Mouse (Mus musculus) lung, embryonic 15.5 days (tissue): ENCODE data around the gene Ghr. TPM values are rescaled to one million over a fixed set of nuclear protein-coding genes. Genes with fewer than 3 reads are reported as not detected.
A peak's percentile ranks its signal among the peaks of the same experiment; 100 is the strongest.

Experiments used
- ATAC-seq: fragments of 200-750 bp; cut with Nextera tagmentation; 2 replicates; pipeline ENCODE4 v1.8.0; 2017; ENCODE audit warnings: moderate number of reproducible peaks, borderline replicate concordance; ENCODE audit not compliant: low FRiP score, low TSS enrichment; ENCODE audit errors: extremely low read depth
- H3K27ac ChIP-seq: fragments of 300-500 bp; sonication (generic); 2 replicates; pipeline ENCODE4 v1.5.1; 2015; ENCODE audit warnings: moderate library complexity, mild to moderate bottlenecking, inconsistent platforms
- H3K27me3 ChIP-seq: fragments of 300-500 bp; sonication (generic); 2 replicates; pipeline ENCODE4 v1.6.1; 2015; ENCODE audit warnings: inconsistent platforms
- H3K36me3 ChIP-seq: fragments of 300-500 bp; sonication (generic); 2 replicates; pipeline ENCODE4 v1.6.1; 2015; ENCODE audit warnings: inconsistent platforms
- H3K4me1 ChIP-seq: fragments of 300-500 bp; sonication (generic); 2 replicates; pipeline ENCODE4 v1.6.1; 2015; ENCODE audit warnings: inconsistent platforms
- H3K4me2 ChIP-seq: fragments of 300-500 bp; sonication (generic); 2 replicates; pipeline ENCODE4 v1.6.1; 2015; ENCODE audit warnings: inconsistent platforms, mild to moderate bottlenecking, moderate library complexity
- H3K4me3 ChIP-seq: fragments of 300-500 bp; sonication (generic); 2 replicates; pipeline ENCODE4 v1.5.1; 2015; ENCODE audit warnings: mild to moderate bottlenecking, inconsistent platforms
- H3K9ac ChIP-seq: fragments of 300-500 bp; sonication (generic); 2 replicates; pipeline ENCODE4 v1.6.1; 2015; ENCODE audit warnings: inconsistent platforms
- H3K9me3 ChIP-seq: fragments of 300-500 bp; sonication (generic); 2 replicates; pipeline ENCODE4 v1.6.1; 2016; ENCODE audit warnings: inconsistent platforms
- WGBS: fragments of 180-500 bp; shearing (Covaris S2); methylation state at CpG from one replicate; pipeline ENCODE4 v1.1.7; 2015; 5-methylcytosine and 5-hydroxymethylcytosine counted together
- polyA plus RNA-seq: library from polyadenylated mRNA; unstranded; fragments of >200 nt; fragmentation: Nextera tagmentation; extraction: Ambion mirVana; gene quantifications from 2 replicates; pipeline ENCODE4 v1.2.1, GENCODE M21; 2015

Gene Ghr
- polyA plus RNA-seq, 1 experiment from 2014 or later, result 100 TPM

DNA sequence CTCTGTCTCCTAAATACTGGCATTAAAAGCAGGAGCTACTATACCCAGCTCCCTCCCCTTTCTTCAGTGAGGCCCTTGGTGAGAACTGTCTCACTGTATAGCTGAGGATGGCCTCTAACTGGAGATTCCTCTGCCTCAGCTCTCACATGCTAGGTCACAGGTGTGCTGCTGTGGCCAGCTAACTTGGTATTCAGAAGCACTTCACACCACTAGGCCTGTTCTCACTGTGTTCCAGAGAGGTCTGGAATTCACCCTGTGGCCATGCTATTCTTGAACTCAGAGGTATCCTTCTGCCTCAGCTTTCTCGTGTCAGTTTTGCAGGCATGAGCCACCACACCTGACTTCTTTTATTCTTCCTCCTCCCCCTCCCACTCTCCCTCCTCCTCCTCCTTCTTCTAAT is 310.1 kb downstream of the Ghr start:
- 69% methylated on average over 1 of the region's 1 CpGs for WGBS

DNA sequence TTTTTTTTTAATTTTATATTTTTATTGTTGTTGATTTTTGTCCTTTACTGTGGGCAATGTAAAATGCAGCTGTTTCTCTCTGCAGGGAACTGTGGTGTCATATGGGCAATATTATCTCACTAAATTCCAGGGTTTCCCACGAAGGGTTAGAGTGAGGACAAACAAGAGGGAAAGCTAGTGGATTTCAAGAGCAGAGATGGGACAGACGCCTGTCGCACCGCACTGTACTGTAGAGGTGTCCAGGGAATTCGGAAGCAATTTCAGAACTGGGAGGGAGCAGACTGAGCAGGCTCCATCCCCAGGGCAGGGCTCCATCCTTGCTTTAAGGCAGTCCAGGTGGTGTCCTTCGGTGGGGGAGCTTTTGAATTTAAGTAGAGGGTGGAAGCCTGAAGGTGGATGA is 312.1 kb downstream of the Ghr start:
- H3K9me3 ChIP-seq, result no peaks in the 10 kb centered on the region
- H3K4me2 ChIP-seq, result peak overlapping the region; percentile 54
- H3K27me3 ChIP-seq, result no peaks in the 10 kb centered on the region
- 0 out of 2 replicates have a peak, but pooled peaks have one; percentile 33 for ATAC-seq
- H3K9ac ChIP-seq, result no peak overlapping the region
- peaks cover 12% of the 10 kb centered on the region for H3K4me1 ChIP-seq
- 35% methylated on average over 6 of the region's 6 CpGs for WGBS
- H3K4me3 ChIP-seq, result peak overlapping the region; percentile 40
- H3K27ac ChIP-seq, result 0 out of 2 replicates have a peak overlapping the region, but pooled peaks have one; percentile 36
- H3K36me3 ChIP-seq, result peaks cover 6% of the 10 kb centered on the region; the same call in 1 of the 2 replicates

More for the DNA sequence above, 310.1 kb downstream of the Ghr start:
- Histone ChIP-seq H3K36me3 (peaks cover 11% of the 10 kb centered on the region), H3K27ac (no peak overlapping the region), H3K4me2 (no peak overlapping the region), H3K27me3 (no peaks in the 10 kb centered on the region), H3K9ac (no peak overlapping the region), H3K4me1 (peaks cover 12% of the 10 kb centered on the region), H3K4me3 (no peak overlapping the region), H3K9me3 (no peaks in the 10 kb centered on the region)
- ATAC-seq, result no peak

DNA sequence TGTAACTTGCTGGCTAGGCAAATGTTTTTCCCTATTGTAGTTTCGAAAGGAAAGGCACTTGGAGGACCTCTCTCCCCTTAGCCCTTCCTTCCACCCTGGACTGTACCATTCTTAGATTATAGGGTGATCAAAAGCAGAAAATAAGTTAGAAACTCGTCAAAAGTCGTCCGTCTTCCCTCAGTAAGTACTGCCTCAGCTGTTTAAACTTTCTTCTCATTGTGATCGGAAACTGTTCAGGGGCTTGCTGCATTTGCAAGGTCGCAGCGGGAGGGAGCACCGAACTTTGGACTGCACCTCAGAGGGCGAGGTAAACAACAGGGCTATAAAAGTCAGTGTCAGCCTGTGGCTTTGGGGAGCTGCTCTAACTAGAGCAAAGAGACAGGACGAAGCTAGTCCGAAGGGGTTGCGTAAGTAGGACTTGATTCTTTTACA is 312.6 kb downstream of the Ghr start:
- Histone ChIP-seq H3K4me1 (peaks cover 12% of the 10 kb centered on the region), H3K4me3 (peak overlapping the region; percentile 40), H3K27ac (peak overlapping the region; percentile 87), H3K4me2 (peak overlapping the region; percentile 54), H3K27me3 (no peaks in the 10 kb centered on the region), H3K9me3 (no peaks in the 10 kb centered on the region), H3K9ac (peak overlapping the region; percentile 39; the same call in 1 of the 2 replicates), H3K36me3 (peaks cover 2% of the 10 kb centered on the region; the same call in 1 of the 2 replicates)
- ATAC-seq, result peak; percentile 82
- WGBS, result 3% methylated on average over 12 of the region's 12 CpGs

DNA sequence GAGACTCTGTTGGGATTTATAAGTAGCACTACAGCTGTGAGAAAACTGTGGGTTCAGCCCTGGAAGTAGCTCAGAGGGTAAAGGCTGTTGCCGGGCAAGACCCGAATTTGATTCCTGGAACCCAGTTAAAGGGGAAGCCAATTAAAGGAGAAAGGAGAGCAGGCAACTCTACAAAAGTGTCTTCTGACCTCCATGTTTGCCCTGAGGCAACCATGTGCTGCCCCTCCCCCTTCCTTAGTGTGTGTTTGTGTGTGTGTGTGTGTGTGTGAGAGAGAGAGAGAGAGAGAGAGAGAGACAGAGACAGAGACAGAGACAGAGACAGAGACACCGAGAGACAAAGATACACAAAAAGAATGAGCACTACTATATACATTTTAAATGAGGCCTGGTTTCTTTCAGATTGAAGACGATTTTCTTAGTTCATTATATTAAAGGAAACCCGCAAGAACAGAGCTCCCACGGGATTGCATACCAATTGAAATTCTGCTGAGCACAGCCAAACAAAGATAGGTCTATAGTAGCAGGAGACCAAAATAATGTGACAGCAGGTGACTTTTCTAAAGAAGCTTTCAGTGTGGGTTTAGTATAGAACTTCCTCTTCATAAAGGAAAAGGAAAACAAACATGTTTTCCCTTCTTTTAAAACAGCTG is 313.2 kb downstream of the Ghr start:
- Histone ChIP-seq H3K27me3 (no peaks in the 10 kb centered on the region), H3K4me3 (peak overlapping the region; percentile 40), H3K4me2 (peak overlapping the region; percentile 54), H3K4me1 (peaks cover 12% of the 10 kb centered on the region), H3K27ac (peak overlapping the region; percentile 87), H3K36me3 (no peaks in the 10 kb centered on the region), H3K9ac (no peak overlapping the region), H3K9me3 (no peaks in the 10 kb centered on the region)
- ATAC-seq, result 0 out of 2 replicates have a peak, but pooled peaks have one; percentile 24
- 39% methylated on average over 6 of the region's 6 CpGs for WGBS

DNA sequence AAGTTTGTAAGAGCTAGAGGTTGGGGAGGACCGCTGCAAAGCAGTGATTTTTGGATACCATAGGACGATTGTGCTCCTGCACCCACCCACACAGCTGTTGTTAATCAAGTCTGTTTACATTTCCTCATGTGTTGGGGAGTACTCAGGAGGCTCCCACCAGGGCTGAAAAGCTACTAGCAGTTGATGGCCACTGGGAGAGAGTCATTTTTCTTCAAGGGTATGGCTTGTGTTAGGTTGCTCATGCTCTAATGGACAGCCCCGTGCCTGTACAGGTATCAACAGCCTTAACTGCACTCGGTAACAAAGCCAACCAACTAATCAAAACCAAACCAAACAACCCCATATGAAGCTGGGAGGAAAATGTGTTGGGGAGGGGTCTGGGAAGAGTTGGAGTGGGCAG is 313.8 kb downstream of the Ghr start:
- no peak overlapping the region for H3K9ac ChIP-seq
- no peaks in the 10 kb centered on the region for H3K27me3 ChIP-seq
- no peak overlapping the region for H3K4me2 ChIP-seq
- 54% methylated on average over 4 of the region's 4 CpGs for WGBS
- no peak overlapping the region for H3K4me3 ChIP-seq
- H3K9me3 ChIP-seq, result no peaks in the 10 kb centered on the region
- 0 out of 2 replicates have a peak overlapping the region, but pooled peaks have one; percentile 87 for H3K27ac ChIP-seq
- ATAC-seq, result 0 out of 2 replicates have a peak, but pooled peaks have one; percentile 40
- no peaks in the 10 kb centered on the region for H3K36me3 ChIP-seq
- peaks cover 12% of the 10 kb centered on the region for H3K4me1 ChIP-seq

DNA sequence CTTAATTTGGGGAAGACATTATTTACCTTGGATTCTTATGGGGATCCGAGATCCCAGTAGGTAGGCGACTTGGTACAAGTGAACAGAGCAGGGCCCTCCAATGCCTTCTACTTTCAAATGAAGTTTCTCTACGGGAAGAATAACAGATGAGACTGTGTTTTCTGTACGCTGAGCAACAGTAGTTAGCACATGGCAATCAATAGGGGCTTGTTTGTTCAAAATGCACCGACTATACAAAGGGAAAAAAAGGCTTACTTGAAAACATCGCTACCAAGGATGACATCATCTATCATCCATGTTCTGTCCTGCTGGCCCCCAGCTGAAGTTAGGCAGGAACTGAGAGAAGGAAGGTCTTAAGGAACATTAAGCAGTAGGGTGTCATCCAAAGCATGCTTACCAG is 315.0 kb downstream of the Ghr start, which contains the start of gene Selenop:
Gene Selenop (plus strand): TSS at position 301 of the 400 bp plus-strand sequence.
- H3K27me3 ChIP-seq, result no peaks in the 10 kb centered on the region
- H3K36me3 ChIP-seq, result no peaks in the 10 kb centered on the region
- WGBS, result 90% methylated on average over 6 of the region's 6 CpGs
- H3K4me3 ChIP-seq, result no peak within 1 kb of the TSS
- no peak within 1 kb of the TSS for H3K4me2 ChIP-seq
- H3K9ac ChIP-seq, result no peak within 1 kb of the TSS
- no peak for ATAC-seq
- peaks cover 12% of the 10 kb centered on the region for H3K4me1 ChIP-seq
- H3K9me3 ChIP-seq, result no peaks in the 10 kb centered on the region
- peak within 1 kb of the TSS; percentile 16; the same call in 1 of the 2 replicates for H3K27ac ChIP-seq
